Mouse (Mus musculus) adrenal gland, postnatal 10 days (tissue): ENCODE measurements around the gene Hax1. TPM values are rescaled to one million over a fixed set of nuclear protein-coding genes. Genes with fewer than 3 reads are reported as not detected.

Source experiments
- DNase-seq: peaks from one replicate; pipeline ENCODE4 v3.0.0; 2021; ENCODE audit warnings: mixed read lengths
- microRNA-seq: library from miRNA; unstranded; fragments of <30 nt; microRNA quantifications from one replicate; pipeline ENCODE4 v1.2.0, GENCODE M21; 2021
- total RNA-seq, 2 experiments: library from RNA; stranded (reverse); gene quantifications; 2 replicates each; pipeline ENCODE4 v1.2.3; 2021

Gene Hax1
- total RNA-seq, 2 experiments from 2014 or later: 92.7 to 110 TPM

- peak; percentile 56 for DNase-seq
Measured at GRCm38 (mm10) chr3:89962059-89962750, 36.4 kb downstream of the Hax1 start.

- DNase-seq: no peak
Measured at GRCm38 (mm10) chr3:89961436-89961835, 37.1 kb downstream of the Hax1 start.

- DNase-seq: peak; percentile 96
Measured at GRCm38 (mm10) chr3:89960469-89960868, 38.1 kb downstream of the Hax1 start.

- DNase-seq: no peak
Measured at GRCm38 (mm10) chr3:89959435-89959834, 39.1 kb downstream of the Hax1 start.

- DNase-seq: no peak
Measured at GRCm38 (mm10) chr3:89957880-89958279, 40.7 kb downstream of the Hax1 start.

- no peak for DNase-seq
Measured at GRCm38 (mm10) chr3:89956177-89956971, 42.2 kb downstream of the Hax1 start.

- DNase-seq: peak; percentile 86
Measured at GRCm38 (mm10) chr3:89953420-89953819, 45.2 kb downstream of the Hax1 start.

- DNase-seq: no peak
Measured at GRCm38 (mm10) chr3:89948655-89949054, 49.9 kb downstream of the Hax1 start.

GRCm38 (mm10) chr3:89948021-89948420 is 50.6 kb downstream of the Hax1 start:
- DNase-seq: no peak

Small RNAs within 50 kb of the gene (microRNA-seq; reads per million reads assigned to microRNA genes)
- gene Mir7669: not detected

Other genes with a start within 250 kb of the Hax1 start
- gene Chrnb2, start 234.1 kb downstream of the Hax1 start, total RNA-seq: 1 to 10 TPM; 3.5 to 5.0 TPM
- gene Ube2q1, start 225.2 kb downstream of the Hax1 start, total RNA-seq: 10 to 100 TPM; 52.4 to 55.4 TPM
- gene She, start 167.4 kb downstream of the Hax1 start, total RNA-seq: 10 to 100 TPM; 14.9 to 17.5 TPM
- 10 to 100 TPM in 1 of 2 experiments, 1 to 10 TPM in 1; 7.2 to 17.2 TPM for gene Il6ra, start 85.6 kb downstream of the Hax1 start, total RNA-seq
- 10 to 100 TPM; 44.3 to 52.3 TPM for gene Atp8b2, start 35.3 kb downstream of the Hax1 start, total RNA-seq
- gene 4933434E20Rik, start 52.9 kb upstream of the Hax1 start, total RNA-seq: 10 to 100 TPM; 64.6 to 66.5 TPM
- 100 to 1,000 TPM; 152 to 166 TPM for gene Ubap2l, start 53.8 kb upstream of the Hax1 start, total RNA-seq
- gene Tpm3, start 73.9 kb upstream of the Hax1 start, total RNA-seq: 100 to 1,000 TPM; 165 to 251 TPM
- gene Nup210l, start 105.4 kb upstream of the Hax1 start, total RNA-seq: under 1 TPM; 0.24 to 0.42 TPM
- gene Rps27, start 214.9 kb upstream of the Hax1 start, total RNA-seq: 1,000 to 10,000 TPM; 1,820 to 1,837 TPM
- gene Rab13, start 214.9 kb upstream of the Hax1 start, total RNA-seq: 10 to 100 TPM; 30.6 to 39.6 TPM
- 10 to 100 TPM; 57.2 to 57.9 TPM for gene Jtb, start 232.8 kb upstream of the Hax1 start, total RNA-seq
- gene Creb3l4, start 244.7 kb upstream of the Hax1 start, total RNA-seq: under 1 TPM; 0.36 to 0.55 TPM
- 100 to 1,000 TPM; 114 to 118 TPM for gene Slc39a1, start 249.4 kb upstream of the Hax1 start, total RNA-seq